Mouse (Mus musculus) hindbrain, embryonic 11.5 days (tissue): Measurements from ENCODE around the gene Faxc. TPM values are rescaled to one million over a fixed set of nuclear protein-coding genes. Genes with fewer than 3 reads are reported as not detected.
A peak's percentile ranks its signal among the peaks of the same experiment; 100 is the strongest.

ENCODE experiments used
- ATAC-seq: fragments of 200-750 bp; cut with Nextera tagmentation; 2 replicates; pipeline ENCODE4 v1.8.0; 2017; ENCODE audit warnings: mild to moderate bottlenecking, moderate TSS enrichment, moderate library complexity; ENCODE audit not compliant: low FRiP score
- DNase-seq: peaks from one replicate; pipeline ENCODE4 v3.0.0-alpha.2; 2015; ENCODE audit warnings: low spot score
- H3K27ac ChIP-seq: fragments of 300-500 bp; sonication (generic); 2 replicates; pipeline ENCODE4 v1.5.1; 2014; ENCODE audit warnings: mild to moderate bottlenecking, low read depth, low read length
- H3K27me3 ChIP-seq: fragments of 300-500 bp; sonication (generic); 2 replicates; pipeline ENCODE4 v1.6.1; 2014; ENCODE audit warnings: mild to moderate bottlenecking, low read length, moderate library complexity, mixed read lengths; ENCODE audit not compliant: control insufficient read depth, insufficient read depth
- H3K36me3 ChIP-seq: fragments of 300-500 bp; sonication (generic); 2 replicates; pipeline ENCODE4 v1.6.1; 2014; ENCODE audit warnings: mild to moderate bottlenecking, low read length, moderate library complexity, mixed read lengths; ENCODE audit not compliant: control insufficient read depth, insufficient read depth
- H3K4me1 ChIP-seq: fragments of 300-500 bp; sonication (generic); replicated peaks from 2 replicates; pipeline ENCODE4 v1.6.1; 2014; ENCODE audit warnings: low read length, mixed read lengths; ENCODE audit not compliant: control insufficient read depth, insufficient read depth
- H3K4me2 ChIP-seq: fragments of 300-500 bp; sonication (generic); replicated peaks from 2 replicates; pipeline ENCODE4 v1.6.1; 2014; ENCODE audit warnings: mild to moderate bottlenecking, low read depth, low read length
- H3K4me3 ChIP-seq: fragments of 300-500 bp; sonication (generic); 2 replicates; pipeline ENCODE4 v1.5.1; 2014; ENCODE audit warnings: low read depth, low read length
- H3K9ac ChIP-seq: fragments of 300-500 bp; sonication (generic); 2 replicates; pipeline ENCODE4 v1.6.1; 2014; ENCODE audit warnings: low read depth, low read length
- H3K9me3 ChIP-seq: fragments of 300-500 bp; sonication (generic); 2 replicates; pipeline ENCODE4 v1.6.1; 2016; ENCODE audit warnings: low read length; ENCODE audit not compliant: control insufficient read depth
- WGBS: fragments of 180-500 bp; shearing (Covaris S2); extraction: QIAGEN DNeasy Blood & Tissue Kit; methylation state at CpG from one replicate; pipeline ENCODE4 v1.1.7; 2014; 5-methylcytosine and 5-hydroxymethylcytosine counted together
- polyA plus RNA-seq: library from polyadenylated mRNA; unstranded; fragments of >200 nt; fragmentation: Nextera tagmentation; extraction: Ambion mirVana; gene quantifications from 2 replicates; pipeline ENCODE4 v1.2.1, GENCODE M21; 2014

Gene Faxc
- polyA plus RNA-seq, 1 experiment from 2014 or later: 19.0 TPM

DNA sequence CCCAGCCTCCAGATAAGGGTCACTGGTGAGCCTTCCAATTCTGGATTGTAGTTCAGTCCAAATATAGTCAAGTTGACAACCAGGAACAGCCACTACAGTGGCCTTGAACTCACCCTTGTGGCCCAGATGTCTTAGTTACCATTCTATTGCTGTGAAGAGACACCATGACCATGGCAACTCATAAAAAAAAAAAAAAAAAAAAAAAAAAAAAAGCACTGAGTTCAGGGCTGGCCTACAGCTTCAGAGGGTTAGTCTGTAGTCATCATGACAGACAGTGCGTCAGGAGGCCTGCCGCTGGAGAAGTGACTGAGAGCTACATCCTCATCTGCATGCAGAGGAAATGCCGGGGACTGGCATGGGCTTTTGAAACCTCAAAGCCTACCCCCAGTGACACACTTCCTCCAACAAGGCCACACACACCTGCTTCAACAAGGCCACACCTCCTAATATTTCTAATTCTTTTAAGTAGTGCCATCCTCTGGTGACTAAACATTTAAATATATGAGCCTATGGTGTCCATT is 58.5 kb downstream of the Faxc start:
- no peak overlapping the region for H3K27ac ChIP-seq

GRCm38 (mm10) chr4:21990580-21991235 is 59.6 kb downstream of the Faxc start:
- H3K4me3 ChIP-seq: no peak overlapping the region
- H3K27ac ChIP-seq: no peak overlapping the region
- no peak overlapping the region for H3K4me2 ChIP-seq
- H3K27me3 ChIP-seq: no peaks in the 10 kb centered on the region
- H3K4me1 ChIP-seq: no peaks in the 10 kb centered on the region
- ATAC-seq (no peak), DNase-seq (peak; percentile 32)
- H3K9ac ChIP-seq: no peak overlapping the region
- H3K9me3 ChIP-seq: no peaks in the 10 kb centered on the region
- no peaks in the 10 kb centered on the region for H3K36me3 ChIP-seq
- WGBS: 44% methylated on average over 3 of the region's 3 CpGs

More for the DNA sequence above, 58.5 kb downstream of the Faxc start:
- no peaks in the 10 kb centered on the region for H3K9me3 ChIP-seq
- DNase-seq (no peak), ATAC-seq (no peak)
- H3K4me3 ChIP-seq: no peak overlapping the region
- no peaks in the 10 kb centered on the region for H3K4me1 ChIP-seq
- no peaks in the 10 kb centered on the region for H3K36me3 ChIP-seq
- WGBS: 85% methylated on average over 3 of the region's 3 CpGs
- H3K27me3 ChIP-seq: no peaks in the 10 kb centered on the region
- no peak overlapping the region for H3K9ac ChIP-seq
- no peak overlapping the region for H3K4me2 ChIP-seq

DNA sequence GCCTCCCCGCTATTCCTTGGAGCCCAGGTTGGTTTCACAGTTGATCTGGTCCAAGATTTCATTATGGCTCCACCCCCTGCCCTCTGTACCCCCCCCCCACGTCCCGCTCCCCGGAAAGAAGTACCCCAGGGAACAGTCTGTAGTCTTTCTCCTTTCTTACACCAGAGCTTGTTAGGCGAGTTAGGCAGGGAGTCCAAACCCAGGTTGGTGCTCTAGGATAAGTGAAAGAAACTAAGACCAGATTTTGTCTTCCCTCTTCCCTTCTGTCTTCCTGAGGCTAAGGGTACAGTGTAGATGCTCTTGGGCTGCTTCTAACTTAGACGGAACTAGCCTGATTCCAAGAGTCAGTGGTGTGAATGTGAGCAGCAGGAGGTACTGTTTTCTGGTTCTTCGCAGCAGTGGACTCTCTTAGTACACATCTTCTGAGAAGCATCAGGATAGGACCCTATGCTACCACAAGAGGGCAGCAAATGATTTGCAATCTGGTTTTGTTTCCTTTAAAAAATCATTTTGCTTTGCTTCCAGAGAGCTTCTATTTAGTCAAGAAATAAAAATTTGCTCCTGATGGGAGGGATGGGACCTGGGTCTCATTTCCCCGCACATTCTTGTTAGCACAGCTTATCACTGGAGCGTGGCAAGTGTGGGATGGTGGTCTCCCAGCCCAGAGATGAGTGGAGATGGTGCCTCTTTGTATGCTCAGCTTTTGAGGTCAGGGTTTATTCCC is 86.7 kb downstream of the Faxc start:
- ATAC-seq: peak; percentile 52
- Histone ChIP-seq H3K4me2 (no peak overlapping the region), H3K9ac (no peak overlapping the region)

GRCm38 (mm10) chr4:22018414-22018813 is 87.3 kb downstream of the Faxc start:
- no peaks in the 10 kb centered on the region for H3K4me1 ChIP-seq
- H3K4me2 ChIP-seq: no peak overlapping the region
- H3K9me3 ChIP-seq: no peaks in the 10 kb centered on the region
- H3K36me3 ChIP-seq: no peaks in the 10 kb centered on the region
- H3K9ac ChIP-seq: no peak overlapping the region
- no peak overlapping the region for H3K27ac ChIP-seq
- 45% methylated on average over 5 of the region's 5 CpGs for WGBS
- no peaks in the 10 kb centered on the region for H3K27me3 ChIP-seq
- peak; percentile 5 for DNase-seq
- ATAC-seq: peak; percentile 73
- no peak overlapping the region for H3K4me3 ChIP-seq

More for the DNA sequence above, 86.7 kb downstream of the Faxc start:
- 15% methylated on average over 9 of the region's 9 CpGs for WGBS
- H3K27me3 ChIP-seq: no peaks in the 10 kb centered on the region
- H3K36me3 ChIP-seq: no peaks in the 10 kb centered on the region
- H3K4me1 ChIP-seq: no peaks in the 10 kb centered on the region
- no peaks in the 10 kb centered on the region for H3K9me3 ChIP-seq
- H3K4me3 ChIP-seq: no peak overlapping the region
- H3K27ac ChIP-seq: no peak overlapping the region
- peak; percentile 82 for DNase-seq

- H3K4me1 ChIP-seq: no peaks in the 10 kb centered on the region
- H3K4me2 ChIP-seq: no peak overlapping the region
- no peaks in the 10 kb centered on the region for H3K36me3 ChIP-seq
- H3K9ac ChIP-seq: no peak overlapping the region
- H3K9me3 ChIP-seq: no peaks in the 10 kb centered on the region
- WGBS: 79% methylated on average over 2 of the region's 2 CpGs
- H3K27me3 ChIP-seq: no peaks in the 10 kb centered on the region
- H3K4me3 ChIP-seq: no peak overlapping the region
- DNase-seq (no peak), ATAC-seq (no peak)
- no peak overlapping the region for H3K27ac ChIP-seq
Observed at GRCm38 (mm10) chr4:22029951-22030350, 98.8 kb downstream of the Faxc start.

Other genes starting within 250 kb of the Faxc start
- 8.1 and 8.2 TPM in 2 replicates for gene Prdm13, start 245.4 kb upstream of the Faxc start, polyA plus RNA-seq
- gene Ccnc, start 203.6 kb upstream of the Faxc start, polyA plus RNA-seq: 86.3 and 90.6 TPM in 2 replicates
- gene Usp45, start 164.2 kb upstream of the Faxc start, polyA plus RNA-seq: 14.3 and 17.4 TPM in 2 replicates
- 29.3 and 32.0 TPM in 2 replicates for gene Tstd3, start 164.1 kb upstream of the Faxc start, polyA plus RNA-seq
- gene Pnisr, start 83.7 kb upstream of the Faxc start, polyA plus RNA-seq: 177 and 209 TPM in 2 replicates
- gene Coq3, start 51.7 kb upstream of the Faxc start, polyA plus RNA-seq: 11.7 and 12.5 TPM in 2 replicates